Mouse (Mus musculus): ENCODE results near the gene Fras1. TPM values are rescaled to one million over a fixed set of nuclear protein-coding genes. Genes with fewer than 3 reads are reported as not detected.

The Fras1 gene
- total RNA-seq, 2 experiments from 2014 or later = 20.2 to 20.8 TPM

GRCm38 (mm10) chr5:96718601-96719000, 344.8 kb downstream of the Fras1 start:
- DNase-seq (ENCODE audit: low spot score in 2 of 2) = no peak
- intact Hi-C loops (cut with DNase I) = no loop called here

GRCm38 (mm10) chr5:96719221-96719620, 345.5 kb downstream of the Fras1 start:
- DNase-seq (ENCODE audit: low spot score in 2 of 2) = no peak
- intact Hi-C loops (cut with DNase I) = no loop called here

- DNase-seq (ENCODE audit: low spot score in 2 of 2) = no peak
- intact Hi-C loops (cut with DNase I) = no loop called here
These were observed 348.9 kb downstream of the Fras1 start for GRCm38 (mm10) chr5:96722690-96723089.

GRCm38 (mm10) chr5:96739138-96739878, 365.6 kb downstream of the Fras1 start:
- intact Hi-C loops (cut with DNase I) = no loop called here
- no peak for DNase-seq (ENCODE audit: low spot score in 2 of 2)

- intact Hi-C loops (cut with DNase I) = no loop called here
- DNase-seq (ENCODE audit: low spot score in 2 of 2) = no peak
These were observed 373.6 kb downstream of the Fras1 start for GRCm38 (mm10) chr5:96747195-96747984.

GRCm38 (mm10) chr5:96757615-96758014, 383.9 kb downstream of the Fras1 start:
- intact Hi-C loops (cut with DNase I) = no loop called here
- no peak for DNase-seq (ENCODE audit: low spot score in 2 of 2)

GRCm38 (mm10) chr5:96762021-96762420, 388.3 kb downstream of the Fras1 start:
- intact Hi-C loops (cut with DNase I) = no loop called here
- no peak for DNase-seq (ENCODE audit: low spot score in 2 of 2)

GRCm38 (mm10) chr5:96768846-96769471, 395.2 kb downstream of the Fras1 start:
- peak; percentile 85 to 86 for DNase-seq (ENCODE audit: low spot score in 2 of 2)
- intact Hi-C loops (cut with DNase I) = loop anchor here (2.0 to 5.0 kb wide), 2 partner anchors 437 to 502 kb away; no protein-coding TSS in a partner anchor

- no peak for DNase-seq (ENCODE audit: low spot score in 2 of 2)
- intact Hi-C loops (cut with DNase I) = no loop called here
These were observed 409.9 kb downstream of the Fras1 start for GRCm38 (mm10) chr5:96783506-96784288.

GRCm38 (mm10) chr5:96785096-96785495, 411.3 kb downstream of the Fras1 start:
- DNase-seq (ENCODE audit: low spot score in 2 of 2) = no peak
- intact Hi-C loops (cut with DNase I) = no loop called here

GRCm38 (mm10) chr5:96792422-96792821, 418.7 kb downstream of the Fras1 start:
- DNase-seq (ENCODE audit: low spot score in 2 of 2) = no peak
- intact Hi-C loops (cut with DNase I) = no loop called here

- intact Hi-C loops (cut with DNase I) = no loop called here
- DNase-seq (ENCODE audit: low spot score in 2 of 2) = no peak
These were observed 419.4 kb downstream of the Fras1 start, which contains the start of gene Anxa3 for GRCm38 (mm10) chr5:96792936-96793718. Gene Anxa3 (plus strand): TSS chr5:96793339.

- intact Hi-C loops (cut with DNase I) = no loop called here
These were observed 420.3 kb downstream of the Fras1 start for GRCm38 (mm10) chr5:96793953-96794635.

GRCm38 (mm10) chr5:96795752-96796151, 422.0 kb downstream of the Fras1 start:
- intact Hi-C loops (cut with DNase I) = no loop called here
- no peak for DNase-seq (ENCODE audit: low spot score in 2 of 2)

More at GRCm38 (mm10) chr5:96793953-96794635, 420.3 kb downstream of the Fras1 start:
- DNase-seq (ENCODE audit: low spot score in 2 of 2) = no peak

- no peak for DNase-seq (ENCODE audit: low spot score in 2 of 2)
- intact Hi-C loops (cut with DNase I) = no loop called here
These were observed 423.7 kb downstream of the Fras1 start for GRCm38 (mm10) chr5:96797465-96797864.

GRCm38 (mm10) chr5:96799165-96799564, 425.4 kb downstream of the Fras1 start:
- intact Hi-C loops (cut with DNase I) = no loop called here
- DNase-seq (ENCODE audit: low spot score in 2 of 2) = no peak

GRCm38 (mm10) chr5:96799969-96800368, 426.2 kb downstream of the Fras1 start:
- intact Hi-C loops (cut with DNase I) = no loop called here
- DNase-seq (ENCODE audit: low spot score in 2 of 2) = no peak

- intact Hi-C loops (cut with DNase I) = no loop called here
- DNase-seq (ENCODE audit: low spot score in 2 of 2) = no peak
These were observed 428.4 kb downstream of the Fras1 start for GRCm38 (mm10) chr5:96802185-96802584.
